Mouse (Mus musculus) right cerebral cortex, adult 2 months (tissue): ENCODE measurements around the gene Pdgfb.

Experiments used
- DNase-seq, 2 experiments: peaks; one replicate each; pipeline ENCODE4 v3.0.0; 2021 to 2022; ENCODE audit warnings: low spot score in 2 of 2

The Pdgfb gene

GRCm38 (mm10) chr15:79958418-79958817 lies 56.4 kb downstream of the Pdgfb start:
- no peak for DNase-seq

- DNase-seq = no peak
These were observed 58.2 kb downstream of the Pdgfb start for GRCm38 (mm10) chr15:79956559-79956958.

DNA sequence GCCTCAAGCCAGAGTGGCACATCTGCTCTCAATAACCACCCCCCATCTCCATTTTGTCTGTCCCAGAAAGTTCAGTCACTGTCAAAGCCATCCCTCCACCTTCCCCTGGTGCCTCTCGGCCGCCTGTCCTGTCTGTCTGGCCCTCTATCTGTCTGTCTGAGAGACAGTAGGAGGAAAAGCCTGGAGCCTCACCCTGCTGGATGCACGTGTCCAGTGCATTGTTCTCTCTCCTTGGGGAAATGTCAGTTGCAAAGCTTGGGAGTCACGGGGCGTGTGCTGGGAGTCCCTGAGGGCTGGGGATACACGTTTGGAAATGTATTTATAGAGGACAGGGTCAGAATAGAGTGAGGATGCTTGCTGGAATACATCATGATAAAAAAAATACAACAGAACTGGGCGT lies 61.3 kb downstream of the Pdgfb start:
- no peak for DNase-seq

GRCm38 (mm10) chr15:79952504-79953231 lies 62.1 kb downstream of the Pdgfb start:
- DNase-seq = no peak

DNA sequence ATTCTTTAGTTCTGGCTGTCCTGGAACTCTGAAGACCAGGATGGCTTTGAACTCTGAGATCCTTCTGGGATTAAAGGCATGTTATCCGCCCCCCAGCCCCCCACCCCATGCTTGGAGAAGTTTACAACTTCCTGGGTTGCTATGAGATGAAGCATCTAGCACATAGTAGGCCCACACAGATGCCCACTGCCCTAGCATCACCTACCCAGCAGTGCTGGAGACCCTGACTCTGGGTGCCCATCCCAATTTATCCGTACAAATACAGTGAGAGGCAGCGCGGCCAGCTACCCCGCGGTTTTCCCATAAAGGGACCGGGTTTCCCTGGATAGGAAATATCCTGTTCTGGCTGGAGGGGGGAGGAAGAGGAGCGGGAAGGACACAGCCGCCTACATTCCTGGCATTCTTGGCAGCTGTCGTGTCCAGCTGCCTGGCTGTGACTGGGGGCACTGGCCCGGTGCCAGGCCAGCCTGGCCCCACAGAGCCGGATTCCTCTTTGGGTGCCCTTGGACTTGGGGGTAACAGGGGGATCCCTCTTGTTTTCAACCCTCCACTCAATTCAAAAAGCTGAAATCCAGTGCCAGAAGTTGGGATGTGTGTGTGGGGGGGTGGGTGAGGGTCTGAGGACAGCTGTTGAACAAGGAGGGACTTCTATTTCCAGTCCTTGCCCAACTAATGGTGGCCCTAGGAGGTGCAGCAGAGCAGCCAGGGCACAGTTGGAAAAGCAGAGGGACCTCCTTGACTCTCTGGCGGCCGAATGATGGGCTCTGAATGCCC lies 62.9 kb downstream of the Pdgfb start:
- DNase-seq = no peak

DNA sequence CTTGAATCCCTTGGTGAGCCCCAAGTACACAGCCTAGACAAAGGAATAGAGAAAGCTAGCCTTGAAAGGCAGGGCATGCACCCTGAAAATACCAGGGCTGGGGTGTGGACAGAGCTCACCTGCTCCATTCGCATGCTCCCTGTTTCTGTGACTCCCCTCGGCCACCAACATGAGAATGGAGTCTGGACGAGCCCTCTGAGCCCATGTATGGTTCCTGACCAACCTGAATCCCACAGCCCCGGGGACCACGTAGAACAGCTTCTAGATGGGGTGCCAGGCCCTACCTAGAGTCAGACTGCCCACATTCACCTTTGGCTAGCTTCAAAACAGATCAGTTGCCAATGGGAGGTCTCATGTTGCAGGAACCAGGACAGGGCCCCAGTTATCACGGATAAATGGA lies 63.6 kb downstream of the Pdgfb start:
- no peak for DNase-seq

DNA sequence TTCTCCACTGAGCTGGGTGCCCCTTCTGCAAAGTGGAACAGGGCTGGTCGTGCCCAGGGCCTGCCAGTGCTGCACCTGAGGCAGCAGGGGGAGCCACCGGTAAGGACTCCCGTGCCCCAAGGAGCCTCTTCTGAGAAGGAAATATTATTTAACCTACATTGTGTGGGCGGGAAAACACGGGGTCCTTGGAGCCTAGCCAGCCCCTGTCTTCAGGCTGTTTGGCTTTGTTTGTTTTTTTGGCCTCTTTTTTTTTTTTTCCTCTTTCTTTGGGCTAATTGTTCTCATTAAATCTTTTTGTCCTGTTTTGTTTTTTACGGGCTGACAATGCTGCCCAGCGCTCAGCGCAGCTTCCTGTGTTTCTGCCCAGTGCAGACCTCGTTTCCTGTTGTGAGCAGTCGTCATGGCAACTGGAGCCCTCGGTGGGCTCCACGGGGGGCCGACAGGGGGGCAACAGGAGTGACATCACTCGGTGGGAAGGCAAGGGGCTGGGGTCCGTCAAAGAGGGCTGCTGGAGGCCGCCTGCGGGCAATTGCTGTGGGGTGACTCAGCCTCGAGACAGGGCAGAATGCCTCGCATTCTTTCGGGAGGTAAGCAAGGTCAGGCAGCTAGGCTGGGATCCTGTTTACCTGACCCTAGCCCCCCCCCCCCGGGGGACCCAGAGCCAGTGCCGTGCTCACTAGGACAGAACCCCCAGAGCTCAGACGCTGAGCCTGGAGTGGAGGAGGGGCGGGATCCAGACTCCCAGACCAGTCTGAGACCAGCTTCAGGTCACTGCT lies 64.3 kb downstream of the Pdgfb start:
- peak; percentile 58 to 62 for DNase-seq

DNA sequence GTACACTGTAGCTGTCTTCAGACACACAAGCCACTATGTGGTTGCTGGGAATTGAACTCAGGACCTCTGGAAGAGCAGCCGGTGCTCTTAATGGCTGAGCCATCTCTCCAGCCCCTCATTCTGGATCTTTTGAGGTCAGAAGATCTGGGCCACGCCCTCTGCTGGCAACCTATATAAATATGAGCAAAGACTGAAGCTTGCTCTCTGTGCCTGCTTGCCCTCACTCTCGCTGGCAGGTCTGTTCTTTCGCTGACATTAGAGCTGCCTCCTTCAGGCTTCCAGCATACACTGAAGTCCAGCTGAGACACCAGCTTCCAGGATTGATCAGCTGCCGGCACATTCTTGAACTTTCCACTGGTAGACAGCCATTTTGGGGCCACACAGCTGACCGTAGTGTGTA lies 67.1 kb downstream of the Pdgfb start:
- DNase-seq = no peak

GRCm38 (mm10) chr15:79946790-79947189 lies 68.0 kb downstream of the Pdgfb start:
- DNase-seq = no peak

- peak; percentile 93 to 95 for DNase-seq
These were observed 68.8 kb downstream of the Pdgfb start for GRCm38 (mm10) chr15:79946022-79946421.
